Mouse (Mus musculus): ENCODE results near the gene Psmb11.

GRCm38 (mm10) chr14:54572122-54572521, 49.1 kb upstream of the Psmb11 start:
- TF ChIP-seq CTCF (IDR thresholded peaks at IDR 0.05; ENCODE audit: borderline replicate concordance, insufficient read depth, low read length) (no peak), POLR2A (IDR thresholded peaks at IDR 0.05; ENCODE audit: low read depth, low read length) (no peak)

Data from embryonic fibroblast, embryonic 13.5 days (primary cell).